Mouse (Mus musculus) stomach, embryonic 16.5 days (tissue): ENCODE measurements at regions not wholly inside any gene's neighbourhood (a gene's known extent, or its start where the extent isn't known, plus 50 kb on each side); places are given as distances from the start of the nearest gene placed in this dataset.

Experiments
- ATAC-seq: fragments of 200-750 bp; cut with Nextera tagmentation; 2 replicates; pipeline ENCODE4 v1.8.0; 2017; ENCODE audit warnings: moderate number of reproducible peaks, moderate TSS enrichment; ENCODE audit not compliant: insufficient read depth, low FRiP score
- H3K27ac ChIP-seq: fragments of 300-500 bp; sonication (generic); 2 replicates; pipeline ENCODE4 v1.5.1; 2014; ENCODE audit warnings: low read length
- H3K27me3 ChIP-seq: fragments of 300-500 bp; sonication (generic); 2 replicates; pipeline ENCODE4 v1.6.1; 2014; ENCODE audit warnings: low read length, control low read depth, mixed read lengths; ENCODE audit not compliant: control insufficient read depth, insufficient read depth
- H3K36me3 ChIP-seq: fragments of 300-500 bp; sonication (generic); 2 replicates; pipeline ENCODE4 v1.6.1; 2014; ENCODE audit warnings: low read length; ENCODE audit not compliant: control insufficient read depth, insufficient read depth
- H3K4me1 ChIP-seq: fragments of 300-500 bp; sonication (generic); 2 replicates; pipeline ENCODE4 v1.6.1; 2014; ENCODE audit warnings: low read length, control low read depth, mixed read lengths; ENCODE audit not compliant: control insufficient read depth, insufficient read depth
- H3K4me2 ChIP-seq: fragments of 300-500 bp; sonication (generic); 2 replicates; pipeline ENCODE4 v1.6.1; 2014; ENCODE audit warnings: low read depth, low read length, mixed read lengths
- H3K4me3 ChIP-seq: fragments of 300-500 bp; sonication (generic); replicated peaks from 2 replicates; pipeline ENCODE4 v1.5.1; 2014; ENCODE audit warnings: mild to moderate bottlenecking, low read length
- H3K9ac ChIP-seq: fragments of 300-500 bp; sonication (generic); 2 replicates; pipeline ENCODE4 v1.6.1; 2014; ENCODE audit warnings: low read length
- H3K9me3 ChIP-seq: fragments of 300-500 bp; sonication (generic); replicated peaks from 2 replicates; pipeline ENCODE4 v1.6.1; 2016; ENCODE audit warnings: low read length, control low read depth; ENCODE audit not compliant: control insufficient read depth
- WGBS: fragments of 180-500 bp; shearing (Covaris S2); extraction: QIAGEN DNeasy Blood & Tissue Kit; methylation state at CpG from one replicate; pipeline ENCODE4 v1.1.7; 2014; 5-methylcytosine and 5-hydroxymethylcytosine counted together

DNA sequence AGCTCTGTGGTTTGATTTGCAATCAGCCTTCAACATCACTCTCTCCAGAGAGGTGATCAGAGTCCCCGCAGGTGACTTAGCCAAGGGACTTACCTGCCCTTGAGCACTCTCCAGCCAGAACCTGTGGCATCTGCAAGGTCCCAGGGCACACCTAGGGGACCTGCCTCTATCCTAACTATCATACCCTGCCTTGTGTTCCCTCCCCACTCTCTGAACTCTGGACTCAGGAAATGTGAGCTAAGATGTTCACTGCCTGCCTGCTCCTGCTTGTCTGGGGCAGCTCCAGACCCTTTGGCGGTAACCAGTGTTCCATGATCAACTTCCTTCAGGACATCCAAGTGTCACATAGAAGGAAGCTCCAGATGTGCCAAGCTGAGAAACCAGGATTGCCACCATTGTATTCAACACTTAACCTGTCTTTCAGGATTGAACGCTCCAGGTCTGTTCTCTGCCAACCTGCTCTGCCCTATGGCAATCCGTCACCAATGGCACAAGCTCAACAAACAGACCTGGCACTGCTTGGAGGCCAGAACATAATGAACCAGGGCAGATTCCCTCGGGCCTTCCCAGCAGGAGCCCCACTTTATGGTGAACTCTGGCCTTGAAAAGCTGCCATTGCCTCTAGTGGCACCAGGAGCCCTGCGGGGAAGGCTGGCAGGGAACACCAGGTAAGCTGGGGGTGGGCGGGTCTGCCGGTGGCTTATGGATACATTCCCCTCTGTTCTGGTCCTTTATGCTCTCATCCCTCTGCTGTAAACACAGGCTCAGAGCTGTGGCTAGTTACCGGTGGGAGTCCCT is 223.2 kb downstream of the Tle3 start:
- 72% methylated on average over 9 of the region's 9 CpGs for WGBS
- H3K4me2 ChIP-seq: no peak overlapping the region
- peaks cover 11% of the 10 kb centered on the region for H3K4me1 ChIP-seq
- no peak overlapping the region for H3K9ac ChIP-seq
- H3K36me3 ChIP-seq: no peaks in the 10 kb centered on the region
- no peak for ATAC-seq
- no peaks in the 10 kb centered on the region for H3K27me3 ChIP-seq
- no peak overlapping the region for H3K27ac ChIP-seq
- no peak overlapping the region for H3K4me3 ChIP-seq
- no peaks in the 10 kb centered on the region for H3K9me3 ChIP-seq

GRCm38 (mm10) chr9:61593991-61594390 is 221.8 kb downstream of the Tle3 start:
- Histone ChIP-seq H3K4me2 (no peak overlapping the region), H3K27ac (no peak overlapping the region), H3K9me3 (no peaks in the 10 kb centered on the region), H3K27me3 (no peaks in the 10 kb centered on the region), H3K4me1 (peaks cover 11% of the 10 kb centered on the region), H3K4me3 (no peak overlapping the region), H3K9ac (no peak overlapping the region), H3K36me3 (no peaks in the 10 kb centered on the region)
- ATAC-seq: no peak
- WGBS: 81% methylated on average over 6 of the region's 6 CpGs

DNA sequence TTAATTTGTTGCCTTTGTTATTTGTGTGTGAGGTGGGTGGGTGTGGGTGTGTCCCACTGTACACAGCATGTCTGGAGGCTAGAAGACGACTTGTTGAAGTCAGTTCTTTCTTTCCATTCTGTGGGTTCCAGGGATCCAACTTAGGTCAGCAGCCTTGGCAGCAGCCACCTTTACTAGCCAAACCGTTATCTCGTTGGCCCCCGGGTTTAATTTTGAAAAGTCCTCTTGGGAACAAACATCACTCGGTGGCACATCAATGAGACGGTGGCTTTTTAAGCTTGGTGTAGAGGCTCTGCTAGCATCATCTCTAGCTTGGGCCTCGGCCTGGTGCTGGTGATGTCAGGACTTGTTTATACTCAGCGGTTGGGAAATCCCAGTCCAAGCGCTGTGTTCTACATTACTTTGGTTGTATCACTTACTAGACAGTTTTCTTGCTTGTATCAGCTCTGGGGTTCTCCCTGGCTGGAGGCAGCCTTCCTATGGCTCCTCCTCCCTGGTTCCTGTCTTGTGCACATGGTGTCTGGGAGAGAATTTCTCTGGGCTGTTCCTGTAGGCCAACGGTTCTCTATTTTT is 217.6 kb downstream of the Tle3 start:
- no peaks in the 10 kb centered on the region for H3K9me3 ChIP-seq
- H3K9ac ChIP-seq: no peak overlapping the region
- no peak overlapping the region for H3K4me3 ChIP-seq
- no peak overlapping the region for H3K4me2 ChIP-seq
- 76% methylated on average over 10 of the region's 10 CpGs for WGBS
- H3K27me3 ChIP-seq: no peaks in the 10 kb centered on the region
- H3K4me1 ChIP-seq: no peaks in the 10 kb centered on the region
- ATAC-seq: no peak
- H3K27ac ChIP-seq: no peak overlapping the region
- H3K36me3 ChIP-seq: no peaks in the 10 kb centered on the region

DNA sequence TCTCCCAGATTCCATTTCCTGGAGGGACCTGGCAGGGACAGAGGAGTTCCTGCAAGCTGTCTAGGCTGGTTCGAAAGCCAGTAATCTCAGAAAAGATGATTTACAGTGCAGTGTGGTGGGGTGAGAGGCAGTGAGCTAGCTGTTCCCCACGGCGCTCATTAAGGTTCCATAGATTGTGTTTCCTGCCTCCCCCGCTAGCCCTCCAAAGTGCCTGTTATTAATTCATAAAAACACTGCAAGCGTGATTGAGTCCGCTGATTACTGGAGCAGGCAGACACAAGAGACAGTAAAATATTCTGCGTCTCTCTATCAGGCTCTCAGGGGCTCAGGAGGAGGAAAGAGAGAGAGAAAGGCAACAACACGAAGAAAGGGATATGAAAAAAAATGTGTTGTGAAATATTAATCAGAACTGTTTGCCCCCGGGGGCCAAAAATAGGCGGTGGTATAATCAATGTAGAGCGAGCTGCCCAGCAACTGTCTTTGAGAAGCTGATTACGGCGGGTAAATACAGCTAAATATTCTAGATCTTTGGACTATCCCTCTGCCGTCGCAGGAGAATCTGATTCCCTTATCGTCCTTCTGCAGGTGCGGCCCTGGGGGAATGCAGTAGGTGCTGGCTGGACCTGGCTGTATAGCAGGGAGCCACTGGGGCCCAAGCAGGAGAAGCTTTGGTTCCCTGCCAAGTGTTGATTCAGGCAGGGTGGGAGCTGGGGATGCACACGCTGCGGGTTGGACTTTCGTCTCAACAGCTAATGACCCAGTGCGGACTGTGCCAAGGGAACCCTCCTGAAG is 211.3 kb downstream of the Tle3 start:
- Histone ChIP-seq H3K4me2 (0 out of 2 replicates have a peak overlapping the region, but pooled peaks have one; percentile 3), H3K9ac (no peak overlapping the region; the same call in 1 of the 2 replicates), H3K4me1 (no peaks in the 10 kb centered on the region; the same call in 1 of the 2 replicates), H3K4me3 (no peak overlapping the region), H3K27ac (no peak overlapping the region), H3K36me3 (no peaks in the 10 kb centered on the region), H3K27me3 (no peaks in the 10 kb centered on the region), H3K9me3 (no peaks in the 10 kb centered on the region)
- 46% methylated on average over 21 of the region's 21 CpGs for WGBS
- ATAC-seq: peak; percentile 93

- Histone ChIP-seq H3K9me3 (no peaks in the 10 kb centered on the region), H3K27ac (no peak overlapping the region), H3K36me3 (no peaks in the 10 kb centered on the region), H3K27me3 (no peaks in the 10 kb centered on the region), H3K4me3 (no peak overlapping the region), H3K4me2 (no peak overlapping the region), H3K4me1 (no peaks in the 10 kb centered on the region; the same call in 1 of the 2 replicates), H3K9ac (no peak overlapping the region)
- ATAC-seq: no peak
- 88% methylated on average over 6 of the region's 6 CpGs for WGBS
These were observed 208.9 kb downstream of the Tle3 start for GRCm38 (mm10) chr9:61581046-61581445.

DNA sequence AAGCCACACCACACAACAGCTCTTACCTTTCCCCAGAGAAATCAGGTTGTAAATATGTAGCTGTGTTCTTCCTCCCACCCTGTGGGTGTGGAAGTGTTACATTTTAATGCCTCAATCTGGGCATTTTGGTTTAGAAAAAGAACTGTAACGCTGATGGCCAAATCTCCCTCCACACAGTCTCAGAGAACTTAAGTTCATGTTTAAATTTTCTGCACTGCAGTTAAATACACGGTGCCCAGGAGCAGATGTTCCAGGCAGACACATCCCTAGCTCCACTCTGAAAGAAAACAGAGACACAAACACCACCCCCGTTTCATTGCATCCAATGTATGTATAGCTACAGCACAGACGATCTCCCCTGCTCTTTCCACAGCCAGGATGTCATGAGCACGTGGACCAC is 206.1 kb downstream of the Tle3 start:
- no peak for ATAC-seq
- Histone ChIP-seq H3K4me3 (no peak overlapping the region), H3K4me1 (no peaks in the 10 kb centered on the region; the same call in 1 of the 2 replicates), H3K4me2 (no peak overlapping the region), H3K36me3 (no peaks in the 10 kb centered on the region), H3K9ac (no peak overlapping the region), H3K27ac (no peak overlapping the region), H3K27me3 (no peaks in the 10 kb centered on the region), H3K9me3 (no peaks in the 10 kb centered on the region)
- 53% methylated on average over 5 of the region's 5 CpGs for WGBS

DNA sequence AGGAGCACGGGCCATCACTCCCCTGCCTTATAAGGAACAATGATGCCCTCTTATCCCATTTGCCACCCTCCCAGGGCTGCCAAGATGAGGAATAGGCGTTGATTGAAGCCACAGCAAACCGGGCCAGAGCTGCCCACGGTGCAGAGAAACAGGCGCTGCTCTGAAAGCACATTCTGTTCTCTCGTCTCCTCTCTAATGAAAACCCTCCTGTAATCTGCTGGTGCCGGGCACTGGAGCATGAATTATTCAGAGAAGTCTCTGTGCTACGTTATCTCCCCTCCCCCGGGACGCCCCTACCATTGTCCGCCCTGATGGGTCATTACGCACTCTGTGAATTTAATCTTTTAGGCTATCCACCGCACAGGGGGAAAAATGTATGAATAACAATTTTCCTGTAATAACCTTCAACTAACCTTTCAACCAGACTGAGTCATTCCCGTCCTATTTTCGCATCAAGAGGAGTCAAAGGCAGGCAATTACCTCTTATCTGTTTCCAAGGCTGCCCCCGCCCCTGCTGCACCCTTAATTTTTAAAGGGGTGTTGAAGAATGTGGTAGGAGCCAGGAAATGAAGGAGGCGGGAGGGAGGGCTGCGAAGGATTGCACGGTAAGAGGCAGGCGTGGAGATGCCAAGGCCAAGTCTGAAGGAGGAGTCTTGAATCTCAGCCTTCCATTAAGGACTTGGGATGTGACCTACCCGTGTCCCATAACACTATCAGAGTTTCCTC is 201.6 kb downstream of the Tle3 start:
- Histone ChIP-seq H3K4me2 (no peak overlapping the region), H3K4me1 (no peaks in the 10 kb centered on the region), H3K27ac (no peak overlapping the region), H3K27me3 (no peaks in the 10 kb centered on the region), H3K9me3 (peaks cover 8% of the 10 kb centered on the region; the same call in 1 of the 2 replicates), H3K36me3 (no peaks in the 10 kb centered on the region), H3K4me3 (no peak overlapping the region), H3K9ac (no peak overlapping the region)
- 56% methylated on average over 21 of the region's 21 CpGs for WGBS
- no peak for ATAC-seq

DNA sequence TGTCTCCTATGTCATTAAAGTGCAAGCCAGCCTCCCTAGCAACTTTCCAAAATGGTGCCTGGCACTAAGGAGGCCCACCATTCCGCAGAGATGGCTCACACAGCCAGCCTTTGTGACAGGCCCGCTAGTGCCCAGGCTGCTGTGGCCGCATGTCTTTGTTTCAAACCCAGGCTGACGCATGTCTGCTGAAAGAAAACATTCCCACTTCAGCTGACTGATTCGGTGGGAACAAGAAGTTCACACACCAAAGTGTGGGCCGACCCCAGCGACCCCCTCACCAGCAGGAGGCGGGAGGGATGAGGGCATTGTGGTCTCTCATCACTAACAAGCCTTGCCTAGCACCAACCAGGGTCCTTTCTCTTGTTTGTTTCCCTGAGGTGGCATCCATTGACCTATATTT is 190.9 kb downstream of the Tle3 start:
- H3K4me1 ChIP-seq: no peaks in the 10 kb centered on the region
- no peaks in the 10 kb centered on the region for H3K9me3 ChIP-seq
- H3K36me3 ChIP-seq: no peaks in the 10 kb centered on the region
- H3K9ac ChIP-seq: no peak overlapping the region
- no peak overlapping the region for H3K4me2 ChIP-seq
- ATAC-seq: no peak
- no peak overlapping the region for H3K4me3 ChIP-seq
- 51% methylated on average over 8 of the region's 8 CpGs for WGBS
- no peak overlapping the region for H3K27ac ChIP-seq
- no peaks in the 10 kb centered on the region; the same call in 1 of the 2 replicates for H3K27me3 ChIP-seq
